Mouse (Mus musculus) brain, embryonic 18.5 days (tissue): Measurements from ENCODE around the gene Cyp2c38.
"Not testable (repeated sequence)": the region's sequence is repeated elsewhere in the genome, so short reads cannot be mapped to it uniquely, and the experiment has no call there.

Experiments
- DNase-seq: peaks from one replicate; pipeline ENCODE4 v3.0.0-alpha.2; 2012; ENCODE audit warnings: low read depth, low spot score

Gene Cyp2c38

GRCm38 (mm10) chr19:39462941-39463340, at the start of gene Cyp2c38:
Gene Cyp2c38, minus strand, starts transcription at chr19:39463075.
- DNase-seq = no peak

GRCm38 (mm10) chr19:39510534-39510933, 47.7 kb upstream of the Cyp2c38 start, which contains the start of gene Cyp2c39:
Gene Cyp2c39, plus strand, starts transcription at chr19:39510862.
- no peak for DNase-seq

DNA sequence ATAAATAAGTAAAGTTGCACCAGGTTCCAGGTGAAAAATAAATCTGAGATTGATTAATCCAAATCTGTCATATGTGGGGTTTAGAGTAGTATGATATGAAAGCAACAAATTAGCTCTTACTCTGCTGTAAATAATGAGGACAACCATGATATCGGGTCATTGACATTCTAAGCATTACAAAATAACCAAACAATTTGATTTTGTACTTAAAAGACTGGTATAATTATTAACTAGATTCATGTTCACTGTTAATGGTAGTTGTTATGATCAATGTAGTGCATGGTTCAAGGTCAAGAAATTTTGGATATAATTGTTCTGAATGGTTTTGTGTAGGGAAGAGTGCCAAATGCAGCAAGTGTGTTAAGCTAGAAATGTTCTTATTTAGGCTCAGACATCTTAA, 46.7 kb upstream of the Cyp2c38 start:
- DNase-seq = no peak

- no peak for DNase-seq
Measured at GRCm38 (mm10) chr19:39506341-39506740, 43.5 kb upstream of the Cyp2c38 start.

DNA sequence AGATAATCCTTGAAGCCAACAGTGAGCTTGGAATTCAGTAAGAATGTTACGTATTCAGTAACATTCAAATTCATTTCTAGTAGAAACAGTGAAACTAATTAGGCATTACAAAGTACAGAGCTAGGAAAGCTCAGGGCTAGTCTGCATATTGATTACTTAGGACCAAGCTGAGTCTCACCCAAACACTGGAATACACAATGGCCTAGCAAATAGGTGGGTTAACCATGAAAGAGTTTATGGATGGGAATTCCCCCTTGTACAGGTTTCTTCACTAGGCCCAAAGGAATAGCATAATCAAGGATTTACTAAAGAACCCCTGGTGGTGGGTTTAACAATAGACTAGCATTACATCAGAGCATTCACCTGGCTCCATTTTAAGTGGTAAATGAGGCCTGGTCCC, 21.1 kb upstream of the Cyp2c38 start:
- DNase-seq = not testable (repeated sequence)

DNA sequence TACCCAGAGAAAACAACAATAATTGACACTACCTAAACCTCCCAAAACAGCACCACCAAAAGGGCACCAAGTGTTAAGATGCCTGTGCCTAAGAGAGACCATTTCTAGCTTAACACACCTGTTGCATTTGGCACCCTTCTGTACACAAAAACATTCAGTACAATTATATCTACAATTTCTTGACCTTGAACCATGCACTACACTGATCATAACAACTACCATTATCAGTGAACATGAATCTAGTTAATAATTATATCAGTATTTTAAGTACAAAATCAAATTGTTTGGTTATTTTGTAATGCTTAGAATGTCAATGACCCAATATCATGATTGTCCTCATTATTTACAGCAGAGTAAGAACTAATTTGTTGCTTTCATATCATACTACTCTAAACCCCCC, 1.0 kb upstream of the Cyp2c38 start:
- no peak for DNase-seq
